Mouse (Mus musculus): ENCODE results near the gene Klhdc8a.

Klhdc8a gene

DNA sequence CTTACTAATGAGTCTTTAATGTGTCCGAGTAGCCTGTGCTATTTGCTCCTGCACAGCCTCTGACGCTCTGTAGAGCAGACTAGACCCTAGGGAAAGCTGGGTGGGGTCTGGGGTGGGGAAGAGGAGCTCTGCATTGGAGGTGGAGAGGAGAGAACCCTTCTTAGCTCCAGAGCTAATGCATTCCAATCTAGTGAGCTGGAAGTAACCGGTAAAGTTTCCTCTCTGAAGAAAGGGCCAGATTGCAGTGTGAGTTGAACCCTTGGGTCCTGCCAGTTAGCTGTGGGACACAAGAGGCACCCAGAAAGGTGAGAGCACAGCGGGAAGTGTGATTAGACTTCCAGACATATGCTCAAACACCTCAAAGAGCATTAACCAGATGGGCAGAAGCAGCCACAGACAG is 6.7 kb upstream of the Klhdc8a start:
- DNase-seq, result no peak

DNA sequence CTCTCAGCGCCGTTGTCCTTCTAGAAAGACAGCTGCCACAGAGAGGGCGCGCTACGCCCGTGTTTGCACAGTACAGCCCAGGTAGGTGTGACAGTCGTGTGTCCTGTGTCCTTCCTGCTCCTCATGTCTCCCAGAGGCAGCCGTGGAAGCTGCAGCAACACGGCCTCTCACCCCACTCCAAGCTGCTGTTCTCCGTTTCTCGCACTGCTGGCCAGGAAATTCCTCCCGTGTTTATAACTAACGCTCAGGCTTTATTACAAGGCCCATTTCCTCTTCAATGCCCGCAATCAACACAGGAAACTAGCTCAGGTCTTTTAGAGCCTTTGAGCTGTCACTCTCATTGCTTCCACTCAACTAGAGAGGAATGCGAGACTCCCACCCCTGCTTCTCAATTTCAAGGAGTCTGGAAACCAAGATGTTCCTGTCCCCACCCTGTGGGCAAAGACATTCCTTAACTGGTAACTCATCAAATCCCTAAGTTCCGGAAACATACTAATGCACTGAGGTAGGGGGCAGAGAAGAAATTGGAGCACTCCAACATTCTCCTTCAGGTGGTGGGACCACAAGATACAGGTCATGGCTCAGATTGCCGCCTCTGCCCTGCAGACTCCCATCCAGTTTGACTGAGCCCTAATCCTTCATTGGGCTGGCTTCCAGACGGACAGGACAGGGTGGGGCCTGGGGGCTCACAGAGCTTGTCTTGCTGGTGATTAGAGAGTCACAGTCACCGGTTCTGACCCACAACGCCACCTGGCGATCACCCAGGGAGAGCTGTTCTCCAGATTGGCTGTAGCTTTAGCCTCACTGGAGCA is 5.9 kb upstream of the Klhdc8a start:
- DNase-seq, result peak; percentile 74

DNA sequence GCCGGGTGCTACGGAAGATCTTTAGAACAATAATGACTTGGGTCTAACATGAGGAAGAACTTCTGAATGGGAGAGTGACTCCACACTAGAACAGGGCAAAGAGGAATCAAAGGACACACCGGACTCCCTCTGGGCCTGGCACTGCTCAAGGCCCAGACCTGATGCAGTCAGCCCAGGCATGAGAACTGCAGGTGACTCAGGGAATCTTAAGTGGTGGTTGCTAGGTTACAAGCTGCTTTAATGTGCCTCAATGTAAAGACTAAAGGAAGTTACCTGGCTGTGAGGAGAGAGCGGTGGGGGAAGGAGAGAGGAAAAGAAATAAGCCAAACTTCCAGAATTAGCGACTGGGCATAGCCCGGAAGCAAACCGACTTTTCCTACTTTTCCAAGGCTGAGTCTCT is 2.9 kb upstream of the Klhdc8a start:
- DNase-seq, result no peak

DNA sequence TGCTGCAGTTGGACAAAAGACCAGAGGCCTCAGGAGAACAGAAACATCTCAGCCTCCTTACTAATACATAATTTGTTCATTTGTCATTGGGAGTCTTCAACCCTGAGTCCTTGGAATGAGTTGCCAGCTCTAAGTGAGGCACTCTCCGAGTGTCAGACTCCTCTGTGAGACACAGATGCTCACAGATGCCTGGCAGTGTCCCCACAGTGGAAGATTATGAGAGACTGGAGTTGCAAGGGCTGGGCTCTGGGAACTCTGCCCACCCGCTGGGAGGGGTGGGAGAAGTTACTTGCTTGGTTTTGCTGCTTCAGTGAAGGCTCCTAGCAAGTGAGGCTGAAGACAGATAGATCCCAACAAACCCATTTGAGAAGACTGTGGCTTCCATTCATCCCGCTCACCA is 2.4 kb upstream of the Klhdc8a start:
- peak; percentile 87 for DNase-seq

DNA sequence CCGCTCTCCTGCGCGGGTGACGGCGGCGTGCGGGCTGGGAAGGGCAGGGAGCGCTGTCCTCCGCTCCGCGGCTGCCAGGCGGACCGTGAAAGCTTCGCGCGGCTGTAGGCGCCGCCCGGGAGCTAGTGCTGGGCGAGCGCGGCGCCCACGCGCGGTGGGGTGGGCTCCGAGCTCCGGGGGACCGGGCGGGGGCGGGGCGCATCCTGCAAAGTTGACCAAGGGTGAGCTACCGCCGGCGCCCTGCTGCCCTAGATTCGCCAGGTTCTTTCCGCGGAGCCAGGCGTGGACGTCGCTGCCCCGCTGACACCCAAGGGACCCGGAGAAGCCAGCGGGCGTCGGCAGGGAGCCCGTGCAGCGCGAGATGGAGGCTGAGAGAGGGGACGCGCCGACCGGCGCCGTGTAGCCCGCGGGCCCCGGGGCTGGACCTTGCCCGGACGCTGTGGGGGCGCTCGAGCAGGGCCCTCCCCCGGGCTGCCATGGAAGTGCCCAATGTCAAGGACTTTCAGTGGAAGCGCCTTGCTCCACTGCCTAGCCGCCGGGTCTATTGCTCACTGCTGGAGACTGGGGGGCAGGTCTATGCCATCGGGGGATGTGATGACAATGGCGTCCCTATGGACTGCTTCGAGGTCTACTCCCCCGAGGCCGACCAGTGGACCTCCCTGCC is 507 bp downstream of the Klhdc8a start:
- peak; percentile 58 for DNase-seq

DNA sequence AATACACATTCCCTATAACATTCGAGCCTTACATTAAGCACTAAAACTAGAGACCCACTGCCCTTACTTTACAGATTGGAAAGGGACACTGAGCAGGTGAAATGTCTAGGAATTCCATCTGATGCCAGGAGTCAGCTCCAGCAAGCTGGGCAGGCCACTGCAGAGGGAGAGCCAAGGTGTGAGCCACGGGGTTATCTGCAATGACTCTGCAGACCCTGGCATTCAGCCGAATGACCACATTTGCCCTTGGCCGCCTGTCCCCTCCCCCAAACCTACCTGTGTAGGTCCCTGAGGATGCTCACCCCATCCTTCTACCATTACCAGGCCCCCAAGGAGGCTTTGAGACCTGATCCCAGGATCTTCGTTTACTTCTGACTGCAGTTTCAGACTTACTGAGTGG is 1.3 kb downstream of the Klhdc8a start:
- DNase-seq, result no peak

DNA sequence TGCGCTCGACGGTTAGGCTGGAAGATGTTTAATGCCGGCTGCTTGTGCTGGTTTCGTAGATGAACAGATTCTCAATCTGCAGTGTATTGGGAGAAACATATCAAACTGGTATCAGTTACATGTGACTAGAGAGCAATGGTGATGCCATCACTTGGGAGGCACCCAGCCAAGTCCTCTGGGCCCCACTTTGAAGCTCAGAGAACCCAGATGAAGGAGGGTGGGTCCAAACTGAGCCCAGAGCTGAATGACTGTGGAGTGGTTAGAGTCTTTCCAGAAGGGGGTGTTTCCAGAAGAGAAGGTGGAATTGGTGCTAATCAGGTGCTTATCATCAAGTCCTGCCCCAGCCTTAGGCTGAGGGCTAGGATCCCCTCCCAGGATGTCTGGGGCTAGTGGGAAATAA is 2.8 kb downstream of the Klhdc8a start:
- DNase-seq, result no peak

DNA sequence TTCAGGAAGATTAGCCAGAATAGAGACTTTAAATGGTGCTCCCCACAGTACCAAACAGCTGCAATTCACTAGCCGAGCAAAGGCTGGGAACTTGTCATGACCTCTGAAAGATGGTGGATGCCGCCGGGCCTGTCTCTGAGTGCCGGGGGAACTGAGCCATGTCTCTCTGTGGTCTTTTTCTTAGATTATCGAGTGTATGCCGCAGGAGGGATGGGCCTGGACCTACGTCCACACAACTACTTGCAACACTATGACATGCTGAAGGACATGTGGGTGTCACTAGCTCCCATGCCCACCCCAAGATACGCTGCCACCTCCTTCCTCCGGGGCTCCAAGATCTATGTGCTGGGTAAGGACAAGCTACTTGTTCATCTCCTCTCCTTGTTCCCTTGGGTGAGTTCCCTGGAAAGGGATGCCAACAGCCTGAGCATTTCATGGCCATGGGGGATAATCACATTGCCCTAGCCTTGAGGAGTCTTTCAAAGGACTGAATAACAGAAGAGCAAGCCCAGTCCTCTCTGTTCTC is 4.0 kb downstream of the Klhdc8a start:
- no peak for DNase-seq

DNA sequence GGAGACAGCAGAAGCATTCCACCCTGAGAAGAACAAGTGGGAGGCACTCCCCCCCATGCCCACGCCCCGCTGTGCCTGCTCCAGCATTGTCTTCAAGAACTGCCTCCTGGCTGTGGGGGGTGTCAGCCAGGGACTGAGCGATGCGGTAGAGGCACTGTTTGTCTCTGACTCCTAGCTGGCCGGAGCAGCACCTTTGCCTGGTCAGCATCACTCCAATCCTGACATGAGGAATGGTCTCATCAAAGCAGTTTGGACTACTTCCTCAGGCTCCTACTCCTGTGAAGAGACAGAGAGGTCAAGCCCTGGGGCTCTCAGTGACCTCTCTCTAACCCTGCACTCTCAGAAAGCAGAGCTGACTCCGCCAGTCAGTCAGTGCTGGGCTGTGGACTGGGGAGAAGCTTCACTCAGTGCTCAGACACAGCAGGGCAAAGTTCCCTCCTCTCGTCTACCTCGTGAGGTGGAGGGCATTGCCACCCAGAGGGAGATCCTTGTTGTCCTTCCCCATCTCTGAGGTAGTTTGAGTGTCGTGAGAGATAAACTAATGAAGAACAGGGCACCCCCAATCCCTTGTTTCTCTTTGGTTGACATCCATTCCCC is 6.3 kb downstream of the Klhdc8a start:
- no peak for DNase-seq

DNA sequence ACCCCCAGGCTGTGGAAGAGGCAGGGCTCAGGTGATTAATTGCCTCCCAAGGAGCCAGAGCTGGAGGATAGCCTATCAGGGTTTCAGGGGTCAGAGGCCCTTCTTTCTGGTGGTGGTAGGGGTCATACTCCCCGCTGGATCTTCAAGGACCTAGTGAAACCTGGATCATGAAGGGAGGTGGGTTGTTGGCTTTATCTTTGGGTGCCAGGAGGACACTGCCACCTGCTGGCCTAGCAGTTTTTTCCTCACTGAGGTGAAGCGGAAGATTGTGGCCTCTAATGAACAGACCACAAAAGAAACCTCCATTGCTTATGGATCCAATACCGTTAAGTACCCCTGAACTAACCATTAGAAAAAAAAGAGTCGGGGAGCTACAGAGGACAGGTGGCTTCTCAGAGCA is 7.7 kb downstream of the Klhdc8a start:
- peak; percentile 74 for DNase-seq

DNA sequence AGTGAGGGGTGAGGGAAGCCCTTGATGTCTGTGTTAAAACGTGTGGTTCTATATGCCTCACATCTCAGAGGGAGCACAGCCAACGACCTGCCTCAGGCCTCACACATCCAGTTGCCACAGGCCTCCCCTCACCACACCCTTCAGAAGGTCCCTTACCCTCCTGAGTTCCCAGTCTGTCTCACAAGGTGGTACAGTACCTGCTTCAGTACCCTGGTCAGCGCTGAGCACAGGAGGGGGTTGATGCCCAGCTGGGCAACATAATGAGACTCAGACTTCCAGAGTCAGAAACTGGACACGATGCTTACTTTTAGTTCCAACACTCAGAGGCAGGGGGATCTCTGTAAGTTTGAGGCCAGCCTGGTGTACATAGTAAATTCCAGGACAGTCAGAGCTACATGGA is 8.4 kb downstream of the Klhdc8a start:
- DNase-seq, result no peak

DNA sequence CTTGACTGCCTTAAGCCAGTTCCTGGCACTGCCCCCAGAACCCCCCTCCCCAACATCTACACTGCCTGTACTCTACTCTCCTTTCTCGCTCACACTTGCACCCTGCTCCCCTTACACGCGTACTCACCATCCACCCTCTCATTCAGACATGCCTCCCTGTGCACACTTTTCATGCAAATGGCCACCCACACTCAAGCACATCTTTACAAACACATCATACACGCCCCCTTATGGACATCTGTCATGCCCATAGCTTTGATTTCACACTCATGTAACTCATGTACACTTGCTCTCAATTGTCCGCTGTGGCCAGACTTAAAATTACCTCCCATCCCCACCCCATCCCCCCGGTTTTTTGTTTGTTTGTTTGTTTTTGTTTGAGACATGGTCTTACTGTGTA is 9.5 kb downstream of the Klhdc8a start:
- DNase-seq, result no peak

DNA sequence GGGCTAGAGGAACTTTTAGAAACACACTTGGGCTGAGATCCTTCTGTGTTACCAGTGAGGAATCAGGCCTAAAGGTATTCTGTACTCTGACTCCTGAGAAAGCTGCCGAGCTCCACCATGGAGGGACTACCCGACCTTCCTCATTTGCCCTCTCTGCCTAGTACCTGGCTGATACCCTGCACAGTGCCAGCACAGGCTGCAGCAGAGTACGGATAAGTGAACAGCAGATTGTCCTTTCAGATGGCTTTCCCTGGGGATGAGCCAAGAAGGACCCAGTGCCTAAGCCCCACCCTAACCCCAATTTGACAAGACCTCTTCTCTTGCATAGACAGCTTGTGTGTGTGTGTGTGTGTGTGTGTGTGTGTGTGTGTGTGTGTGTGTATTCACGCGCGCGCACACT is 10.2 kb downstream of the Klhdc8a start:
- DNase-seq, result no peak

DNA sequence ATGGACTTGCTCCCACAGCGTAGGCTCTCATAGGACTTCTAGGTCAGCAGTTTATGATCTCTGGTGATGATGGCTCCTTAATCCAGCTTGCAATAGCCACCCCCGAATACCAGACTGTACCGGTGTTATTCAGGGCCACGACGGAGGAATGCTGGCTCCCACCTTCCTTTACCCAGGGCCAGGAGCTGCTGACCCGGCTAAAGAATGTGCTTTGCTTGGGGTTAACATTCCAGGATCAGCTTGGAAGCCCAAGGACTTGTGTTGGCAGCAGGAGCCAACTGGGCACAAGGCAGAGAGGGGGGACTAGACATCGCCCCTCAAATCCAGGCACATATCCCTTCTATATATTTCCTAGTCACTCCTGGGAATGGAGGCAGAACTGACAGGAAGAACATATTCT is 12.3 kb downstream of the Klhdc8a start:
- no peak for DNase-seq

DNA sequence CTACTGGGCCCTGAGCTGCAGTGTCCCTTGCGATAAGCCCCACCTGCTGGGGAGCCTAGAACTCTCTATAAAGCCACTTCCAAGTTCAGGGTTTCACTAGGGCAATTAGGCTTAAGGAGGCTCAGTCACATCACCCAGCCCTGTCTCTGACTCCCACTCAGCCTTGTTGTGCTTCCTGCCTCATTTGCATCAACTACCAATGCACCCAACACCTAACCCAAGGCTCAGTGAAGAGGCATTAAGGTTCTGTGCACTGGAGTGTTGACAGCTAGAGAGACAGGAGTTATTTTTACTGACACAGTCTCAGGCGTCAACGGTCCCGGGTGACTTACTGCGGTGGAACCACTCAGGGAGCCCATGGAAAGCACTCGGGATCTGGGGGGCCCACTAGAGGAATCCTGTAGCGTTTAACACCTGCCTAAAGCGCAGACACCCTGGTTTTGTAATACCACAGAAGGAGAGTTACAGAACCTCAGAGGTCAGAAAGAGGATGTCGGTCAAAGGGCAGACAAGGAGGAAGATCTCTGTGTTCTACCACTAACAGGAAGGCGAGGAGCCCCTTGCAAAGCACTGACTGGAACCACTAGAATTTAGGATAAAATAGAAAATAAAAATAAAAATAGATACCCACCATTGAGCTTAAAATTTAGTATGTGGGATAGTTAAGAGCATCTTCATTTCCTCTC is 12.9 kb downstream of the Klhdc8a start:
- DNase-seq, result no peak

DNA sequence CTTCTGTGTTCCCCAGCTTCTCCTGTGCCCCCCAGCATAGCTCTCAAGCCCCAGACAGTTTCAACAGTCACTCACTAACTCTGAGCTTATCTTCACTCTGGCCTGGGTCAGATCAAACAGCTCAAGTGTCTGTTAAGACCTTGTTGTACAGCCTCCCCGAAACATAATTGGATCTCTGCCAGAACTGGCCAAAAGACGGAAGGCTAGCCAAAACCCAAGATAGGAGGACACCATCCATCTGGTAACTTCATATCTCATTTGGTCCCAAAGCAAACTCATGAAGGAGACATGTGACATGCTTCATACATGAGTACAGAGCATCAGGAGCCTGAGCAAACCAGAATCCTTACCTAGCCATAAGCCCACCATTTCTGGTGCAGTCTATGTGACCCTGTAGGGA is 13.6 kb downstream of the Klhdc8a start:
- DNase-seq, result peak; percentile 41

DNA sequence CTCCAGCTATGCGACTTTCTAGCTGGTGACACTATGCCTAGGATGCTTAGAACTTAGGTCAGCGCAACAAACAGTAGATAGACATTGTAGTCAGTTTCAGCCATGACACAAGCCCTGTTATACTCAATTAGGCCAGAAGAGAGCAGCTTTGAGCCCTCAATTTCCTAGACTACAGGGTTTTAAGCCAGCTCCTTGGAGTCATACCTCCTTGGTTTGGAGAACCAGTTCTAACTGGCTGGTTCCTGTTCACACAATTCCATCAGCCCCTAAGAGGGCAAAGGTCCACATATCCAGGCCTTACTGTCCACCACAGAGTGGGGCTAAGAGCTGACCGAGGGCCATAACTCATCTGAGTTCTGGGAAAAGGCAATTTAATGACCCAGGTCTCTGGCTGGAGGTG is 14.3 kb downstream of the Klhdc8a start:
- peak; percentile 85 for DNase-seq

DNA sequence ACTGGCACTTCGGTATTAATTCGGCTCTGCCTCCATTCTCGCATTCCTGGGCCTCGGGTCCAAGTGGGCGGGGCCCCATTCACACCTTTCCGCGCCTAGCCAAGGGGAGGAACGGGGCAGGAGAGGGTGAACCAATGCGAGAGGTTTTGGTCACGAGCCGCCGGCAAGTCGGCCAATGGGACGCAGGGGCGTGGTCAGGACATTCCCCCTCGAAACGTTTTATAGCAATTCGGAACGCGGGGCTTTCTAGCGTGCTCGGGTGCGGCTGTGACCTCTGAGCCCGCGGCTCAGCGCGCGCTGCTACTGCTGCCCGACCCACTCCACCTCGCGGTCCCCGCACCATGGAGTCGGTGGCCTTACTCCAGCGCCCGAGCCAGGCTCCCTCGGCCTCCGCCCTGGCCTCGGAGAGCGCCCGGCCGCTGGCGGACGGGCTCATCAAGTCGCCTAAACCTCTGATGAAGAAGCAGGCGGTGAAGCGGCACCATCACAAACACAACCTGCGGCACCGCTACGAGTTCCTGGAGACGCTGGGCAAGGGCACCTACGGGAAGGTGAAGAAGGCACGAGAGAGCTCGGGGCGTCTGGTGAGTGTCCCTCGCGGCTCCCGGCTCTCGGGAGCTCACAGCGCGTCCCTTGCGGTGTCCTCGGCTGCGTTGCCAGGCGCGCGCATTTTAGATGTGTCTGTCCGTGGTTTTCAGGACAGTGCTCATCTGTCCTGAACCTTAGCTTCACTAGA is 17.6 kb downstream of the Klhdc8a start, which contains the start of gene Nuak2:
Gene Nuak2, plus strand, starts transcription at position 238 of the 736 bp plus-strand sequence.
- peak; percentile 93 for DNase-seq

DNA sequence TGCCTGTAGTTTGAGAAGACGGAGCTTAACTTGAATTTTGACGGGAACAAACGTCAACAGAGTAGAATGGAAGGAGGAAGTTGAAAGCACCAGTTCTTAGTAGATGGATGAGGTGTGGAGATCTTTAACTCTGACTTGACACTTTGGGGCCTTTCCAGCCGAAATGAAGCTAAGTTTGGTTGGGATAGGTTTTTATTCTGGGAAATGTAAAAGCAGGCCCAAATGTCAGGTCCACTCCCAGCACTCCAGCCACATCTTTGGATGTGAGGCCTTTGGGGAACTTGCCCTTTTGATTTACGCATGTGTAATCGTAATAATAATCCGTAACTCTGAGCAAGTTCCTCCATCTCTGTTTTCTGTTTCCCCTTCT is 18.2 kb downstream of the Klhdc8a start:
- DNase-seq, result no peak

DNA sequence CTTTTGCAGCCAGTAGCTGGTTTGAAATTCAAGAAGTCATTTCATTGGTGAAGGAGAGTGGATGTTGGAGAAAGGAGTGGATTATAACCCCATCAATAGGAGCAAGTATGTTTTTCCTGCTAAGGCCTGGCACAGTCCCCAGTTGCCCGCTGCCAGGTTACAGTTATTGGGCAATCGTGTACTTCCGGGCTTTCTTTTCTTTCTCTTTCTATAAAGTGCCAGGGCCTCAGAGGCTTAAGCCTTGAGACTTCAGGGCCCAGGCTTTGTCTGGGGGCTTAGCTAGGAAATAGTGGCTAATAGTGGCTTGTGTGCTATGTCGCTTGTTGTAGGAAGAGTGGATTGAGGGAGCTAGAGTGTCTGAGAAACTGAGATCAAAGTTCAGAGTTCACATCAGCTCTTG is 19.0 kb downstream of the Klhdc8a start:
- peak; percentile 77 for DNase-seq

DNA sequence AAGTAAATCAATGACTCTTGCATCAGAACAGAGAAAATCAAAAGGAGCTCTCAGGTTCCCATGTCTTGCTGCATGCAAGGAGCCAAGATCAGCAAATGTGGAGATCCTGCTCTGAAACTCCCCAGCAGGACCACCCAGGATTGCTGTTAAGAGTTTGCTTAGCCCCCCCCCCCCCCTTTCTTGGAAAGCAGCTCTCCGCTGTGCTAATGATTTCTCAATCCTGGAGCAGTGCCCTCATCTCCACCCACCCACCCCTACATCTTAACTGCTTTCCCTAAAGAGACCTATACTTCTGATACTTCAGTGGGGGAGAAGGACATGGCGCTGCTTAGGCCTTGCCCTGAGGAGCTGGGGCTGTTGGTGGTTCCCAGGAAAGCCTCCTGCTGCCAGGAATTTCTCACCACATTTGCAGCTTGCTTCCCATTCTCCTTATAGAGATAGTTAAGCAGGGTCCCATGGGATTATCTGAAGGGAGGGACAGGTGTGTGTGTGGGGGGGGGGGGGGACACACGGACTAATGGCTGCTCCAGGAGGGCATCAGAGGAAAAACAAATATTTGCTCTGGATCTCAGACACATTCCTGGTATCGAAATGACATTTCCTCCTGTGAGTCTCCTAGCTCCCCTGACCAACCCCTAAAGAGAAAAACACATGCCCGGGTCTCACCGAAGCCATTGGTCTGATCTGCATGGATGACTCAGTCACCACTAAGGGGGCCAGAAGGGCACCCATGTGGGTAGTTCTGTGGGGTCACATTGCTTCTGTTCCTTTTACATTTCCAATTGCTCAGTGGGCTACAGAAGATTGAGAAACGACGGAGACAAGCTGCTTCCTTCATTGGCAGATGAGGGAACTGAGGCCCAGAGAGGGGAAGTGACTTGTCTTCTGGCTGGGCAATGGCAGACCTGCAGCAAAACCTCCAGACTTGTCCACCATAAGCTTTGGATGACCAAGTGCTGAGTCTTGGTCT is 19.8 kb downstream of the Klhdc8a start:
- DNase-seq, result no peak

All from lung, postnatal 10 days (tissue).